Comparison of ENCODE assay signal across 8 mouse cellular contexts in the genomic region with DNA sequence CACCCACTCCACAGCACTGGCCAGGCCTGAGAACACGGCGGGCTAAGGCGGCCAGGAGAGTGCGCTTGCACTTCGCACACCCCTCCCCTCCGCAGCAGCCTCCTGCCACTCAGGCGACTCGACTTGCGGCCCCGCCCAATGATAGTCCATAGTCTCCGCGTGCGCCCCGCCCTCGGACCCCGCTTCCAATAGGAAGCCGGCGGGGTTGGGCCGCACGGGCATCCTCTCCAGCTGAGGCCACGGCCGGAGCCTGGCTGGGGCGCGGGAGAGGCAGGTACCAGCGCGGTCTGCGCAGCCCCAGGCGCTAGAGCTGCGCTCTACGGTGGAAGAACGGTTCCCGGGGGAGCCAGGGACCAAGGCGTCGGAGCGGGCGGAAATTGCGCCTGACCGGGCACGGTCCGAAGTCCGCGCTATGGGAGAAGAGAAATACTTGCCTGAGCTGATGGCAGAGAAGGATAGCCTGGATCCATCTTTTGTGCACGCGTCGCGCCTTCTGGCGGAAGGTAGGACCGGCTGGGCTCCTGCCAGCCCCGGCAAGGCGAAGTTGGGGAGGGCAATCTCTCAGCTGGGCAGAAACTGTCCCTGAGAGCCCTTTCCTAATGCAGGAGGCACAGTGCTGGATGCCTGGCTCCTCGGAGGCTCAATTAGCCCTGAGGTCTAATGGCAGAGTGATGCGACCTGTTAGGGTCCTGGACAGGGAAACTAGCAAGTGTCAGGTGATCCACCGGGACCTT. TPM values are rescaled to one million over a fixed set of nuclear protein-coding genes. Genes with fewer than 3 reads are reported as not detected.
DNase-seq lines count a peak whose midpoint lies in the region; ATAC-seq lines count a peak whose summit lies in the region.

Gene Khdrbs2 (plus strand): TSS at position 209 of the 734 bp plus-strand sequence.

- DNase-seq in ZHBTc4 (ENCODE audit: low read depth, low spot score) (peak; percentile 95), MN1 (ENCODE audit: low spot score) (no peak)
- peak; percentile 96 to 98 for DNase-seq in cerebellum, postnatal 10 days
- peak; percentile 84 to 90 for DNase-seq in frontal cortex, postnatal 10 days (ENCODE audit: low spot score in 2 of 2)
- DNase-seq in layer of hippocampus, postnatal 10 days (ENCODE audit: low spot score in 2 of 2) = peak; percentile 84 to 93
- peak; percentile 95 for DNase-seq in retina, embryonic 14.5 days (ENCODE audit: low spot score)

- under 1% methylated on average over 53 of the region's 53 CpGs for WGBS in hindbrain, embryonic 12.5 days
- under 1% methylated on average over 52 of the region's 53 CpGs for WGBS in lung, embryonic 16.5 days

- H3K9ac ChIP-seq in hindbrain, embryonic 12.5 days = peak within 1 kb of the TSS; percentile 69
- H3K9ac ChIP-seq in lung, embryonic 16.5 days (ENCODE audit: low read length) = no peak within 1 kb of the TSS; the same call in 1 of the 2 replicates

- H3K4me3 ChIP-seq in hindbrain, embryonic 12.5 days = peak within 1 kb of the TSS; percentile 63
- H3K4me3 ChIP-seq in lung, embryonic 16.5 days (ENCODE audit: low read length) = peak within 1 kb of the TSS; percentile 54

- peak within 1 kb of the TSS; percentile 88 for H3K4me2 ChIP-seq in hindbrain, embryonic 12.5 days (replicated peaks)
- peak within 1 kb of the TSS; percentile 78 for H3K4me2 ChIP-seq in lung, embryonic 16.5 days (ENCODE audit: low read depth, low read length)

- no peaks in the 10 kb centered on the region; the same call in 1 of the 2 replicates for H3K4me1 ChIP-seq in hindbrain, embryonic 12.5 days
- peaks cover 5% of the 10 kb centered on the region; the same call in 1 of the 2 replicates for H3K4me1 ChIP-seq in lung, embryonic 16.5 days (replicated peaks; ENCODE audit: control insufficient read depth, insufficient read depth, low read length)

- peaks cover 4% of the 10 kb centered on the region; the same call in 1 of the 2 replicates for H3K27me3 ChIP-seq in hindbrain, embryonic 12.5 days
- H3K27me3 ChIP-seq in lung, embryonic 16.5 days (ENCODE audit: control insufficient read depth, insufficient read depth, low read depth, low read length) = peaks cover 11% of the 10 kb centered on the region

- H3K36me3 ChIP-seq in hindbrain, embryonic 12.5 days = no peaks in the 10 kb centered on the region
- H3K36me3 ChIP-seq in lung, embryonic 16.5 days (ENCODE audit: control insufficient read depth, insufficient read depth, low read length) = no peaks in the 10 kb centered on the region

- H3K27ac ChIP-seq in hindbrain, embryonic 12.5 days = peak within 1 kb of the TSS; percentile 82
- no peak within 1 kb of the TSS for H3K27ac ChIP-seq in lung, embryonic 16.5 days (ENCODE audit: low read length)

- no peaks in the 10 kb centered on the region for H3K9me3 ChIP-seq in hindbrain, embryonic 12.5 days (replicated peaks)
- no peaks in the 10 kb centered on the region for H3K9me3 ChIP-seq in lung, embryonic 16.5 days (ENCODE audit: control insufficient read depth, low read length)

- peak; percentile 100 for ATAC-seq in hindbrain, embryonic 12.5 days (ENCODE audit: low FRiP score)
- peak; percentile 100 for ATAC-seq in lung, embryonic 16.5 days (ENCODE audit: low read depth)

RNA-seq across cellular contexts. Expression of gene Khdrbs2, which starts in this region (rescaled TPM):
- polyA plus RNA-seq in hindbrain, embryonic 12.5 days (2016; fragmentation: Nextera tagmentation; extraction: Ambion mirVana) = 25.5 and 26.7 TPM in 2 replicates
- 10 to 100 TPM; 13.5 to 19.5 TPM for total RNA-seq in layer of hippocampus, postnatal 10 days (2021)
- polyA plus RNA-seq in lung, embryonic 16.5 days (2015; fragmentation: Nextera tagmentation; extraction: Ambion mirVana) = 0.87 and 0.92 TPM in 2 replicates

Comparison
In these comparisons a context has a peak if more than half of its experiments do, and no peak if none do; other contexts are left out.
1. RNA of gene Khdrbs2 (polyA plus RNA-seq): 25.5 to 26.7 TPM in hindbrain, embryonic 12.5 days; 0.87 to 0.92 TPM in lung, embryonic 16.5 days; every median in the first group is over 10 times any median in the second.
2. Peak in ATAC-seq, H3K4me3 ChIP-seq and H3K4me2 ChIP-seq in lung, embryonic 16.5 days; RNA of the gene not detected or under 1 TPM.